Mouse (Mus musculus) kidney, embryonic 16.5 days (tissue): ENCODE data around the gene Hikeshi. TPM values are rescaled to one million over a fixed set of nuclear protein-coding genes. Genes with fewer than 3 reads are reported as not detected.

Source experiments
- ATAC-seq: fragments of 200-750 bp; cut with Nextera tagmentation; 2 replicates; pipeline ENCODE4 v1.8.0; 2017; ENCODE audit warnings: moderate TSS enrichment; ENCODE audit not compliant: low FRiP score, low TSS enrichment
- H3K27ac ChIP-seq: fragments of 300-500 bp; sonication (generic); 2 replicates; pipeline ENCODE4 v1.5.1; 2014; ENCODE audit warnings: low read length
- H3K27me3 ChIP-seq: fragments of 300-500 bp; sonication (generic); 2 replicates; pipeline ENCODE4 v1.6.1; 2014; ENCODE audit warnings: low read length, control low read depth, mixed read lengths; ENCODE audit not compliant: insufficient read depth
- H3K36me3 ChIP-seq: fragments of 300-500 bp; sonication (generic); 2 replicates; pipeline ENCODE4 v1.6.1; 2014; ENCODE audit warnings: low read length, control low read depth, mixed read lengths; ENCODE audit not compliant: insufficient read depth
- H3K4me1 ChIP-seq: fragments of 300-500 bp; sonication (generic); 2 replicates; pipeline ENCODE4 v1.6.1; 2014; ENCODE audit warnings: low read length, control low read depth, mixed read lengths; ENCODE audit not compliant: insufficient read depth
- H3K4me2 ChIP-seq: fragments of 300-500 bp; sonication (generic); replicated peaks from 2 replicates; pipeline ENCODE4 v1.6.1; 2014; ENCODE audit warnings: low read depth, low read length
- H3K4me3 ChIP-seq: fragments of 300-500 bp; sonication (generic); 2 replicates; pipeline ENCODE4 v1.5.1; 2014; ENCODE audit warnings: mild to moderate bottlenecking, low read length
- H3K9ac ChIP-seq: fragments of 300-500 bp; sonication (generic); replicated peaks from 2 replicates; pipeline ENCODE4 v1.6.1; 2014; ENCODE audit warnings: low read length
- H3K9me3 ChIP-seq: fragments of 300-500 bp; sonication (generic); 2 replicates; pipeline ENCODE4 v1.6.1; 2016; ENCODE audit warnings: low read length, control low read depth
- WGBS: fragments of 180-500 bp; shearing (Covaris S2); extraction: QIAGEN DNeasy Blood & Tissue Kit; methylation state at CpG from one replicate; pipeline ENCODE4 v1.1.7; 2014; 5-methylcytosine and 5-hydroxymethylcytosine counted together
- polyA plus RNA-seq: library from polyadenylated mRNA; unstranded; fragments of >200 nt; fragmentation: Nextera tagmentation; extraction: Ambion mirVana; gene quantifications from 2 replicates; pipeline ENCODE4 v1.2.1, GENCODE M21; 2015

Hikeshi gene
- polyA plus RNA-seq, 1 experiment from 2014 or later: 138 TPM

GRCm38 (mm10) chr7:89967235-89967634, 26.2 kb upstream of the Hikeshi start:
- Histone ChIP-seq H3K27ac (no peak overlapping the region), H3K4me3 (no peak overlapping the region), H3K36me3 (peaks cover 43% of the 10 kb centered on the region), H3K9ac (no peak overlapping the region), H3K9me3 (no peaks in the 10 kb centered on the region), H3K4me2 (no peak overlapping the region), H3K4me1 (no peaks in the 10 kb centered on the region), H3K27me3 (no peaks in the 10 kb centered on the region)
- 75% methylated on average over 2 of the region's 2 CpGs for WGBS
- ATAC-seq: no peak

- no peak overlapping the region for H3K4me3 ChIP-seq
- no peak overlapping the region for H3K9ac ChIP-seq
- no peaks in the 10 kb centered on the region for H3K9me3 ChIP-seq
- H3K4me2 ChIP-seq: no peak overlapping the region
- ATAC-seq: no peak
- no peaks in the 10 kb centered on the region for H3K27me3 ChIP-seq
- 100% methylated on average over 1 of the region's 1 CpGs for WGBS
- H3K4me1 ChIP-seq: no peaks in the 10 kb centered on the region
- H3K36me3 ChIP-seq: peaks cover 41% of the 10 kb centered on the region
- H3K27ac ChIP-seq: no peak overlapping the region
Observed at GRCm38 (mm10) chr7:89966771-89967170, 25.8 kb upstream of the Hikeshi start.

- Histone ChIP-seq H3K27ac (no peak overlapping the region), H3K27me3 (no peaks in the 10 kb centered on the region), H3K36me3 (peaks cover 30% of the 10 kb centered on the region), H3K9ac (no peak overlapping the region), H3K4me3 (no peak overlapping the region), H3K9me3 (no peaks in the 10 kb centered on the region), H3K4me1 (no peaks in the 10 kb centered on the region), H3K4me2 (no peak overlapping the region)
- no peak for ATAC-seq
Observed at GRCm38 (mm10) chr7:89963135-89963534, 22.1 kb upstream of the Hikeshi start.

GRCm38 (mm10) chr7:89957300-89957699, 16.3 kb upstream of the Hikeshi start:
- Histone ChIP-seq H3K36me3 (peaks cover 31% of the 10 kb centered on the region), H3K27me3 (no peaks in the 10 kb centered on the region), H3K9ac (no peak overlapping the region), H3K4me2 (no peak overlapping the region), H3K4me1 (no peaks in the 10 kb centered on the region), H3K9me3 (no peaks in the 10 kb centered on the region), H3K27ac (no peak overlapping the region), H3K4me3 (no peak overlapping the region)
- WGBS: 41% methylated on average over 5 of the region's 5 CpGs
- ATAC-seq: no peak

- no peak for ATAC-seq
- no peak overlapping the region for H3K9ac ChIP-seq
- H3K27me3 ChIP-seq: no peaks in the 10 kb centered on the region
- no peak overlapping the region for H3K4me3 ChIP-seq
- H3K4me2 ChIP-seq: no peak overlapping the region
- no peak overlapping the region for H3K27ac ChIP-seq
- WGBS: 86% methylated on average over 5 of the region's 5 CpGs
- no peaks in the 10 kb centered on the region for H3K9me3 ChIP-seq
- no peaks in the 10 kb centered on the region for H3K4me1 ChIP-seq
- H3K36me3 ChIP-seq: peaks cover 26% of the 10 kb centered on the region
Observed at GRCm38 (mm10) chr7:89954261-89954660, 13.3 kb upstream of the Hikeshi start.

GRCm38 (mm10) chr7:89949403-89949802, 8.4 kb upstream of the Hikeshi start:
- no peaks in the 10 kb centered on the region for H3K4me1 ChIP-seq
- no peak overlapping the region for H3K9ac ChIP-seq
- H3K9me3 ChIP-seq: no peaks in the 10 kb centered on the region
- ATAC-seq: no peak
- H3K36me3 ChIP-seq: peaks cover 5% of the 10 kb centered on the region; the same call in 1 of the 2 replicates
- no peaks in the 10 kb centered on the region for H3K27me3 ChIP-seq
- WGBS: 70% methylated on average over 4 of the region's 4 CpGs
- no peak overlapping the region for H3K4me2 ChIP-seq
- no peak overlapping the region for H3K27ac ChIP-seq
- no peak overlapping the region for H3K4me3 ChIP-seq

- no peaks in the 10 kb centered on the region for H3K9me3 ChIP-seq
- no peaks in the 10 kb centered on the region for H3K4me1 ChIP-seq
- H3K27ac ChIP-seq: no peak overlapping the region
- ATAC-seq: no peak
- 82% methylated on average over 7 of the region's 7 CpGs for WGBS
- no peaks in the 10 kb centered on the region for H3K36me3 ChIP-seq
- H3K4me2 ChIP-seq: no peak overlapping the region
- H3K4me3 ChIP-seq: no peak overlapping the region
- no peak overlapping the region for H3K9ac ChIP-seq
- no peaks in the 10 kb centered on the region for H3K27me3 ChIP-seq
Observed at GRCm38 (mm10) chr7:89948026-89948425, 7.0 kb upstream of the Hikeshi start.

GRCm38 (mm10) chr7:89939497-89940353, 1.3 kb downstream of the Hikeshi start:
- Histone ChIP-seq H3K27me3 (no peaks in the 10 kb centered on the region), H3K4me3 (peak overlapping the region; percentile 77), H3K4me2 (peak overlapping the region; percentile 72), H3K9ac (peak overlapping the region; percentile 79), H3K9me3 (no peaks in the 10 kb centered on the region), H3K4me1 (peaks cover 16% of the 10 kb centered on the region), H3K27ac (no peak overlapping the region), H3K36me3 (no peaks in the 10 kb centered on the region)
- WGBS: 52% methylated on average over 15 of the region's 15 CpGs
- no peak for ATAC-seq

- Histone ChIP-seq H3K4me1 (no peaks in the 10 kb centered on the region), H3K36me3 (peaks cover 18% of the 10 kb centered on the region), H3K9ac (no peak overlapping the region), H3K9me3 (no peaks in the 10 kb centered on the region), H3K4me2 (no peak overlapping the region), H3K4me3 (no peak overlapping the region), H3K27ac (no peak overlapping the region), H3K27me3 (no peaks in the 10 kb centered on the region)
- WGBS: 97% methylated on average over 15 of the region's 15 CpGs
- ATAC-seq: no peak
Observed at GRCm38 (mm10) chr7:89923441-89924180, 17.4 kb downstream of the Hikeshi start.

GRCm38 (mm10) chr7:89917776-89918175, 23.2 kb downstream of the Hikeshi start:
- no peak for ATAC-seq
- H3K9me3 ChIP-seq: no peaks in the 10 kb centered on the region
- no peak overlapping the region for H3K9ac ChIP-seq
- H3K4me2 ChIP-seq: no peak overlapping the region
- no peaks in the 10 kb centered on the region for H3K4me1 ChIP-seq
- WGBS: 93% methylated on average over 4 of the region's 4 CpGs
- H3K4me3 ChIP-seq: no peak overlapping the region
- peaks cover 10% of the 10 kb centered on the region for H3K36me3 ChIP-seq
- H3K27ac ChIP-seq: no peak overlapping the region
- H3K27me3 ChIP-seq: no peaks in the 10 kb centered on the region
